Mouse (Mus musculus) gastrocnemius, postnatal 10 days (tissue): ENCODE data around the gene Asap3. TPM values are rescaled to one million over a fixed set of nuclear protein-coding genes. Genes with fewer than 3 reads are reported as not detected.

Experiments
- DNase-seq: peaks from one replicate; pipeline ENCODE4 v3.0.0; 2021; ENCODE audit warnings: mixed read lengths
- long read RNA-seq, 2 experiments: library from polyadenylated mRNA; stranded (forward); transcript quantifications; one replicate each; pipeline ENCODE4 v2.0.0; 2021
- total RNA-seq, 2 experiments: library from RNA; stranded (reverse); gene quantifications; 2 replicates each; pipeline ENCODE4 v1.2.3; 2021

Asap3 gene
- total RNA-seq: 10 to 100 TPM in 1 of 2 experiments, 1 to 10 TPM in 1; 7.2 to 10.1 TPM
- long read RNA-seq, experiment 1, full-length matches to known transcripts: 16 of 27 reads
- long read RNA-seq, experiment 1, partial matches to known transcripts: 5 of 27 reads
- long read RNA-seq, experiment 1, other reads (novel, unspliced or antisense): 6 of 27 reads
- long read RNA-seq, experiment 2, full-length matches to known transcripts: 3 of 14 reads
- long read RNA-seq, experiment 2, partial matches to known transcripts: 5 of 14 reads
- long read RNA-seq, experiment 2, other reads (novel, unspliced or antisense): 6 of 14 reads

- DNase-seq: peak; percentile 98
These were observed at the start of gene Asap3 for GRCm38 (mm10) chr4:136206033-136206893. TSS of gene Asap3 (plus strand) at chr4:136206365.

- DNase-seq: no peak
These were observed 47.7 kb upstream of the Asap3 start for GRCm38 (mm10) chr4:136158498-136158897.

GRCm38 (mm10) chr4:136159802-136160397, 46.3 kb upstream of the Asap3 start:
- DNase-seq: peak; percentile 73

GRCm38 (mm10) chr4:136163448-136163847, 42.7 kb upstream of the Asap3 start:
- DNase-seq: peak; percentile 91

GRCm38 (mm10) chr4:136164981-136165380, 41.2 kb upstream of the Asap3 start:
- DNase-seq: peak; percentile 54

GRCm38 (mm10) chr4:136167701-136168100, 38.5 kb upstream of the Asap3 start:
- DNase-seq: no peak

GRCm38 (mm10) chr4:136170401-136170800, 35.8 kb upstream of the Asap3 start:
- DNase-seq: no peak

GRCm38 (mm10) chr4:136171455-136171854, 34.7 kb upstream of the Asap3 start:
- no peak for DNase-seq

GRCm38 (mm10) chr4:136172011-136172541, 34.1 kb upstream of the Asap3 start, which contains the start of gene E2f2:
TSS of gene E2f2 (plus strand) at chr4:136172394.
- DNase-seq: peak; percentile 77

GRCm38 (mm10) chr4:136172542-136173209, 33.5 kb upstream of the Asap3 start:
- DNase-seq: peak; percentile 78

- DNase-seq: no peak
These were observed 32.9 kb upstream of the Asap3 start for GRCm38 (mm10) chr4:136173210-136173715.

- DNase-seq: peak; percentile 63
These were observed 31.7 kb upstream of the Asap3 start for GRCm38 (mm10) chr4:136174216-136175193.

GRCm38 (mm10) chr4:136176022-136176552, 30.1 kb upstream of the Asap3 start:
- no peak for DNase-seq

GRCm38 (mm10) chr4:136177244-136177611, 28.9 kb upstream of the Asap3 start:
- no peak for DNase-seq

GRCm38 (mm10) chr4:136177612-136178474, 28.3 kb upstream of the Asap3 start:
- peak; percentile 57 for DNase-seq

- DNase-seq: no peak
These were observed 27.7 kb upstream of the Asap3 start for GRCm38 (mm10) chr4:136178475-136178921.

GRCm38 (mm10) chr4:136179456-136179855, 26.7 kb upstream of the Asap3 start:
- no peak for DNase-seq

- DNase-seq: peak; percentile 92
These were observed 26.2 kb upstream of the Asap3 start for GRCm38 (mm10) chr4:136179998-136180397.
